Mouse (Mus musculus) cerebellum, adult 11 months (tissue): ENCODE results near the gene Pheta1.

Source experiments
- DNase-seq: peaks from one replicate; pipeline ENCODE4 v3.0.0; 2022

Pheta1 gene

DNA sequence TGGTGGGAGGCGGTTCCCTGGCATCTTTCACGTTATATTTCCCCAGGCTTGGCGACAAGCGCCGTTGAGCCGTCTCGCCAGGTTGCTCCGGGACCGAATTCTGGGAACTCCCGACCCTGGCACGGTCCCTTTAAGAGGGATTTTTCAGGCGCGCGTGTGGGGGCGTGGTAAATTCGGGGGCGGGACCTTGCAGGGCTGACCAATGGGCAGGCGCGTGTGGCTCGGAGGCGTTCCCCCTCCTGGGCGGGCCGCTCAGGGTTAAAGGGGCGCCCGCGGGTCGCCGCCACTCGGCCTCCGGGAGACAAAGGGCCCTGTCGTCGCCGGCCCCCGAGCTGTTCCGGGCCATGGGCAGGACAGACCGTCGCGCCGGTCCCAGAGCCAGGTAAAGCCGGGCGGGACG, at the start of gene Pheta1:
Gene Pheta1, plus strand, starts transcription at position 242 of the 400 bp plus-strand sequence.
- peak; percentile 90 for DNase-seq

DNA sequence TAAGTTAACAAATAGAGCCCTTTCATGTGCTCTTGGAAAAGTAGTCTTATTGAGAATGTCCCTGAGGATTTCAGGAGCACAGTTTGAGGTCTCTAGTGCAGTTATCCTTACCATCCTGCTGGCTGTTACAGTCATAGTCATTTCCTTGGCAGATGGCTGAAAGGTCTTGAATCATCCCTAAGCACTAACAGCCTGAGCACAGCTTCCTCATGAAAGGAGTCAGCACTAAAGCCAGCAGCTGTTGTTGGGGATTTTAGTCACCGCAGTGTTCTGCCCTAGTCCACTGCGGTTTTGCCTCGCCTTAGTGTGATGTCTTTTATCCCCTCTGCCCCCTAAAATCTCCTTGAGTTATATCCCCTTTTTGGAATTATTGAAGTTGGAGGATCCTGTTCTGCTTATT, 41.6 kb upstream of the Pheta1 start:
- no peak for DNase-seq

DNA sequence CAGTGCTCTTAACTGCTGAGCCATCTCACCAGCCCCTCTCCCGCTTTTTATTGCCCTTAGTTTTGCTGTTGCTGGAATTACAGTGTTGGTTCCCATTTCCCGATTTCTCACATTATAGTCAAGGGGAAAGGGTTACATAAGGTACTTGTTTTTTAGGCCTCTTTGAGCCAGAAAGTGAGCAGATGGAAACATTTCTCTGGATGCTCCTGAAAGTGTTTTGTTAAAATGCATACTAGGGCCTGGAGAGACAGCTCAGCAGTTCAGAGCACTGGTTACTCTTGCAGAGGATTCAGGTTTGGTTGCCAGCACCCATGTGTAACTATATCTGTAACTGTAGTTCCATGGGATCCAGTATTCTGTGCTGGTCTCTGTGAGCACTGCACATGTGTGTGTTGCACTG, 40.6 kb upstream of the Pheta1 start:
- no peak for DNase-seq

DNA sequence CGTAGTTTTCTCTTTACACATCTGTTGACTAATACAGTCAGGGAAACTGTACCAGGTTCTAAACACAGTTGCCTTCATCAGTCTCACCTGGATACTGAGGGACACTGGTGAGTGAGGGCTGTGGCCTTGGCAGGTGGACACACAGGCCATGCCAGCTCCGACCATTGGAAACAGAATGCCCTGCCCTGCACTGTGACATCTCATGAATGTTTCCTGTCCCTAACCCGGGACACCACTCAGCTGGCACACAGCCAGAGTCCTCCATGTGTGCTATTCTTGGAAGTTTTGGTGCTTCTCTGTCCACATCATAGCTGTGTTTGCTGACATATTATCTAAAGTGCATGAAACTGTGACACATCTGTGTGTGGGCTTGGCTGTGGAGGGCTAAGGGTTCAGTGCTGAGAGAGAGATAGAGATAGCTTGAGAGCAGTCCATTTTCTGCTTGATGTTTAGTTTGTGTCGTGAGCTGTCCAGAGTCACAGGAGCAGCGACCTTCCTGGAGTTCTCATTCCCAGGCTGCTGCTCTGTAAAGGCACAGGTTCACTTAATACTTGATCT, 39.0 kb upstream of the Pheta1 start:
- DNase-seq: peak; percentile 44

DNA sequence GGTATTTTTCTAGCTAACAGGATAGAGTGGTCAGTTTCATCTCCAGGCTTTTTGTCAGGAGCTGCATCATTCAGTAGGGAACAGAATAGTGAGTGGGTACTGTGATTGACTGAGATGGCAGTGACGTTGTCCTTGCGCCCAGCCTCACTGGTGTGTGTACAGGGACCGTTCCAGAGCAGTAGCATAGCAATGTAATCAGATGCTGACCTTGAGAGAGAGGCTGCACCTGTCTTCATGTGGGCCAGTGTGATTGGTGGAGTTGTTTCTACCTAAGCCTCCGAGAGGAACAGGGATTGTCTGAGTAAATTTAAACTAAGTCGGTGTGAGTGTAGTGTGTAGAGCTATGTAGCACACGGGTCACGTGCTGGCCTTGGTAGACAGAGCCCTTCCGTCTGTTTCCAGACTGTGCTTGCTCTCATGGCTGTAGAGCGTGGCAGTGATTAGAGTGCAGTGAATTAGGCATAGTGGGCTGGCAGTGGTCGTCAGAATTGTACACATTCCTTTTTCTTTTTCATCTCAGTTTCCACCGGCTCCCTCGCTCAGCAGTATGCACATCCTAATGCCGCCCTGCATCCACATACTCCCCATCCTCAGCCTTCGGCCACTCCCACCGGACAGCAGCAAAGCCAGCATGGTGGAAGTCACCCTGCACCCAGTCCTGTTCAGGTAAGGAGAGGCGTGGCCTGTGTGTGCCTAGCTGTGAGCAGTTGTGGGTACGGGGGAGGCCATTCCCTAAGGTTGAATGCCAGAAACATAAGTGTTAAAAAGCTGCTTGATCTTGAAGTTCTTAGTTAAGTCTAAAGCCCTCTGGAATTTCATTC, 38.2 kb upstream of the Pheta1 start:
- DNase-seq: no peak

DNA sequence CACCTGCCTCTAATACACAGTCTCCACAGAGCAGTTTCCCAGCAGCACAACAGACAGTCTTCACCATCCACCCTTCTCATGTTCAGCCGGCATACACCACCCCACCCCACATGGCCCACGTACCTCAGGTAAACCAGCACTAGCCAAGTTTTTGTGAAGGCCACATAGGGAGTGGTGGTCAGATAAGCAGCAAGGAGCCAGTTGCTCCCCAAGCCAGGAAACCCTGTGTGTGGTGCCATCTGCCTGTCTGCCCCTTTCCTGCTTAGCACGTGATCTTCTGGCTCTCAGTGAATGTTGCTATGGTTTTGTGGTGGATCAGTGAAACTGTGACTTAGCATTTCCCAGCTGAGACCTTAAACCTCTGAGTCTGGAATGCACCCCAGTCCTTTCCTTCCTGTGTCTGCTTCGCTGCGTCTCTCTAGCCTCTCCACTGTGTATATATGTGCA, 37.3 kb upstream of the Pheta1 start:
- DNase-seq: peak; percentile 35

DNA sequence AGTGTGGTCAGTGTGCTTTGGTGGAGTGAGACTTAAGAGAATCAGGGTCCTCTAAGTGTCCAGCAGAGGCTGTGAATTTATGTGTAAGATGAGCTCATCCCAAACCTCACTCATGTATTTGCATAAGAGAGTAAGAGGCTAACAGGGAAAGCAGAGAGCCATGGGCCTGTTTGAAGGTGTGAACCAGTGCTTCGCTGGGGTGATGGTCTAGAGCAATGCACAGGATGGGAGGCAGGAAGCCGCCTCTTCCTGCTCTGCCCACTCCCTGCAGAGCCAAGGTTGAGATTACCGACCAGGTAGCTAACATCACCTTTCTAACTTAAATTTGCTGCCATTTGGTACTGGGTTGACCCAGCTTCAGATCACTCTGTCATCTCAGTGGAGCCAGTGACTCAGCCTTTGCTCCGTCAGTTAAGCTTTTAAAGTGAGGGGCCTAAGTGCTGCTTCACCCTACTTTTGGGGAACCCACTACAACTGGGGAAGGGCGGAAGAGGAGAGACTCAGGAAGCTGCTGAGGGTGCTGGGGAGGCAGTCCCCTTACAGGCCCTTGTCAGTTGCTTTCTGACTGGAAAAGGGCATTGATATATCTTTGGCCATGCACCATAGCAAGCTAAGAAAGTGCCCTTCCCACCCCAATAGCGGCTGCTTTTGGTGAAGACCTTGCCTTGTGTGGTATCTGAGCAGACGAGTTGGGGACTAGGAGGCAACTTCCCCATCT, 36.1 kb upstream of the Pheta1 start:
- no peak for DNase-seq

DNA sequence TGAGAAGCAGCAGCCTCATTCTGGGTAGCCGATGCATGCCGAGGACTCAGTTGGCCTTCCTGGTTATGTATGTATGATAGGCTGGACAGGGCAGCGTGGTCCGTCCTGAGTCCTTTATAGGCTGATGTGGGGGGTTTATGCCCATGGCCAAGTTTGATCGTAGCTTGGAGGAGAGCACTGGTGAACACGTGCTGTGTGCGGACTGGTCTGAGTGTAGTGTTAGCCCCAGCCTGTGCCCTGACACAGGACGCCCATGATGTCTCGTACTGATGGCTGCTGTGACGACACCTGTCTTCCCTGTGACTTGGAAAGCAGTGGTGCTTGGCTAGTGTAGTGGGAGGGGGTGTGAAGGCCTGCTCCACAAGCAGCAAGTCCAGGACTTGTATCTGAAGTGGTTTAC, 35.0 kb upstream of the Pheta1 start:
- no peak for DNase-seq

DNA sequence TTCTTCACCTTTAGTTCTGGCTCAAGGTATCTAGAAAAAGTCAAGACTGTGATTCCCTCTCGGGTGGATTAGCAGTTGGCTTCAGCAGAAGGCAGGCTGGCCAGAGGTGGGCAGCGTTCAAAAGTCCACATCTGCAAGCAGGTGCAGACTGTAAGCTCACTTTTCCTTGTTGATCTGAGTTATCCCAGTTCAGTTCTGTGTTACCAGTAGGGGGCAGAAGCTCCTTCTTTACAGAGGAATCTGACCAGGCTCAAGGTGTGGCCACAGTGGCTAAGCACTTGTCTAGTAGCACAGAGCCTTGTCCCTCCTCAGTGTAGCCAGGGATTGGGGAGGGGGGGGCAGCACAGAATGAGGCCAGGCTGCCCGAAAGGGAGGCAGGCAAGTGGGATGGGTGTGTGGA, 33.7 kb upstream of the Pheta1 start:
- DNase-seq: peak; percentile 69

DNA sequence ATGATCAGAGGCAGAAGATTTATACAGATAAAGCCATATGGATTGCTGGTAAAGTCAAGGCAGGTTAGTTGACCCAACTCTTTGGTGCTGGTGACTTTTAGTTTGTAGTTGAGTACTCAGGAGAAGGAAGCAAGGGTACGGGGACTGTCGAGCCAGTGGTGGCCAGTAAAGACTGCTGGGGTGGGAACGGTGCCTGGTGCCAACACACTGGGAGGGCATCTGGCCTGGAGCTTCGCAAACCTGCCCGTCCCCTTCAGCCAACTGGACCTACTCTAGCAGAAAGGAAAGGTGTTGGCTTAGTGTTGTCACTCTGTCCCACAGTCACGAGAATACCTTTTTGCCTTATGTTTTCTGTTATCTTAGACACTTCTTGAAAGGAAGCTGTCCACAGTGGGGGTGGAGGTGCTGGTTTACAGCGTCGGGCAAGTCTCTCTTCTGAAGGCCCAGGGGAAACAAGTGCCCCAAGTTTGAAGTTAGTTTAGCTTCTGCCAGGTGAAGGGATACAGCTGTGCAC, 32.9 kb upstream of the Pheta1 start:
- DNase-seq: no peak

DNA sequence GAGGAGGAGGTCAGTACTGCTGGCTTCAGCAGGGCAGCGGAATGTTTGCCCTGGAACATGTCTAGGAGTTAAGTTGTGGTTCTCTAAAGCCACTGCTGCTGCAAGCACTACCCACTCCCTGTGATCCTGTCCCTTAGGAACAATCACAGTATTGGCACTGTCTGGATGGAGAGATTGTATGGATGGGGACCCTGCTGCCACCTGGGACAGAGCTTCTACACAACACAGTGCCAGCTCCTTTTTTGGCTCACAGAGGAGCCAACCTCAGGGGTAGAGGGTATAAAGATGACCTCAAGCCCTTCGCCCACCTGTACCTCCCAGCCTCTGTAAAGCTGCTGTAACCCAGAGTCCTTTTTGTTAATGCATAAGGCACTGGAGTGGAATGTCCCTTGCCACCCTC, 32.2 kb upstream of the Pheta1 start:
- DNase-seq: no peak

DNA sequence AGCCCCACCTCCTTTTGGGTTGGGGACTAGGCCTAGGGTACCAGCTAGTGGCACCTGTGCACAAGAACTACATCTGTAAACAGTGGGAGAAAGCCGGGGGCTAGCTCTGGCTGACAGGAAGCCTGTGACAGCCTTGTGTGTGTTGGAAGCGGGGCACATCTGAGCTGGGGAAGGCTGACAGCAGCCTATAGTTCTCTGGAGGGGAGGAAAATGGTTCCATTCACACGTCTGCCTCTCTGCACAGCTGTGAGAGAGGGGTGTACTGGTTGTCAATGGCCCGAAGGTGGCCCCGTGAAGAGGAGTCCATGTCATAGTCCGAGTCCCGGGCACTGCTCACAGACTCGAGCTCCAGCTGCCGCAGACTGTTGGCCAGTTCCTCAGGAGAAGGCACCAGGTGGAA, 31.2 kb upstream of the Pheta1 start:
- DNase-seq: peak; percentile 28

DNA sequence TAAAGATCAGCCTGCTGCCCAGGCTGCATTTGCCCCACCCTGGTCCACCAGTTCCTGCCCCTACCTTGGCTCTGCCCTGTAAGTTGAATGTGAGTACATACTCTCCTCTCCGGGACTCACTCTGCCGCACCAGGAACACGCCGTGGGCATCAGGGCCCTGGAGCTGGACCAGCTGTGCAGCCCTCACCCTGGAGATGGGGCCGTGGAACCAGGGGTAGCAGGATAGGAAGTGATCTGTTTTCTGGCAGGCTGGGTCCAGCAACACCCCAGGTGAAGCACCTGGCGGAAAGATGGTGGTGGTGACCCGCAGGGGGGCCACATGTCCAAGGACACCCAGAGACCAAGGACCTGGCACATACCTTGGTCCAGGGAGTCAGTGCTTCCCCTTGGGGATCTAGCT, 30.4 kb upstream of the Pheta1 start:
- no peak for DNase-seq

DNA sequence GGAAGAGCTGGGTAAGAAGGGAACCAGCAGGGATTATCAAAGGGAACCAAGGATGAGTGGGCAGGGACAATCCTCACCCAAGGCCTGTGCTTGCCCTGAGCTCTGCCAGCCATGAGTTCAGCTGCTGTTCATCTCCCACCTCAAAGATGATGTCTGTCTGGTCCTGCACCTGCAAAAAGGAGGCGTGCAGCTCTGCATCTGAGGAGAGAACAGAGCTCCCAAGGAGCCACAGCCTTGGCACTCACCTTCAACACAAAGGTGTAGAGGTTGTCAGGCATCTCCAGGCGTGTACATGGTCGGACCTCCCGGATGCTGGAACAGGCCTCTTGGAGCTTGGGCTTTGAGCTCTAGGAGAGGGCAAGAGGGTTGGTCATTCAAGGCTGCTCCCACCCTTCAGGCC, 29.9 kb upstream of the Pheta1 start:
- no peak for DNase-seq

DNA sequence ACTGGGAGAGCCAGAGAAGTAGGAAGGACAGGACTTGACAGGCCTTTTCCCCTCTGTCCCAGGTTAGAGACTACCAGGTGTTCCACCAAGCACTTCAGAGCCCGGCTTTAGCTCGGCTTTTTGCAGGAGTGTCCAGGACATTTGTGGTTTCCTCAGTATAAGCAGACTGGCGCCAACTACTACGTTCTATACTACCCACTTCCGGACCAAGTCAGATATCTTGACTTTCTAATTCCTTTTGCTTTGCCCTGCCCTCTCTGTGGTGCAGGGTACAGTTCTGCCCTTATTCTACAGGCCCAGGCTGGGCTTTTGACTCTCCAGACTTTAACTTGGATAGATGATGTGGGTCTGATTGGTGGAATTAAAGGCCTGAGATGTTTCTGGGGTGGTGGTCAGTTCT, 29.2 kb upstream of the Pheta1 start:
- DNase-seq: no peak

DNA sequence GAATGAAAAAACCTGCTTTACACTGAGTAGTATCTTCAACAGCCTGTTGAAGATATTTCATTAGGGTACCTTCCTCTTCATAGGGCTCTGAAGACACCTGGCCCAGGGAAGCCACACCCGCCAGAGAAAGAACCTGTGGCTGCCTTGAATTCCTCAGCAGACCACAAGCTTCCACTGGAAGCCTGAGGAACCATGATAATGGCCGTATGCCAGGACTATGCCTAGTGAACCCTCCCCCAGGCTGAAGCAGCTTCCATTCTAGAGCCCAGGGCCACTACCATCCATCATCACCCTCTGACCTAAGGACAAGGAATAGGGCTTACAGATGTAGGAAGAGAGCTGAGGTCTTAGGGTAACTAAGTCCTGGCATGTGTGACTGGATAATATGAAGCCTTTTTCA, 28.6 kb upstream of the Pheta1 start:
- DNase-seq: no peak

DNA sequence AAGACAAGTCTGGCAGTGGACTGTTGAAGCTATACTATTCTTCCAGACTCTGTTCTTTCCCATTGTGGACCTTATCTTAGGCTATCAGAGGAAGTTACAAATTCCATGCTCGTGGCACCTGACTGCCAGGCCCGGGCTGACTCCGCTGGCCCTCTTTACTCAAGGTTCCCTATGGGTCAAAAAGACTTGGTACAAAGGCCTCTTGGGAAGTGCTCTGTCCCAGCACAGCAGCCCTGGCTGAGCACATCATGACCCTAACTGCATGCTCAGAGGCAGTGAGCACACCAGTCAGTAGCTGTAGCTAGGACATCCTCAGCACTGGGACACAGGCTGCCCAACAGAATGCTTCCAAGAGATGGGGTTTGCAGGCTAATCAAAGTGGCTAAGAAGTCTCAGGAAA, 28.1 kb upstream of the Pheta1 start:
- no peak for DNase-seq

DNA sequence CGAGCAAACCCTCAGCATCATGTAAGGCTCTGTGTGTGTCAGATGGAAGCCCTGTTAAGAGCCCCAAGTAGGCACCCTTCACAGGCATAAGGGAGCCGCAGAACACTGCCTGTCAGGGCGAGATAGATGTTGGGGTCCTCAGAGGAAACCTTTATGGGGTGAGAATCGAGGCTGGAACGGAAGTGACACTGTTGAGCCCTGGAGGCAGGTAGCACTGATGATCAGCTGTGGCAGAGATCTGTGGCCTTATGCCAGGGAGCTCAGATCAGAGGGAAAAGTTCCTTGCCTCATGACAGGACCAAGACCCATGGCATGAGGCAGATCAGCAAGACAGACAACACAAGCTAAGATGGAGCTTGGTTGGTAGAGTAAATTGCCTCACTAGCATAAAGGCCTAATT, 27.7 kb upstream of the Pheta1 start:
- no peak for DNase-seq

DNA sequence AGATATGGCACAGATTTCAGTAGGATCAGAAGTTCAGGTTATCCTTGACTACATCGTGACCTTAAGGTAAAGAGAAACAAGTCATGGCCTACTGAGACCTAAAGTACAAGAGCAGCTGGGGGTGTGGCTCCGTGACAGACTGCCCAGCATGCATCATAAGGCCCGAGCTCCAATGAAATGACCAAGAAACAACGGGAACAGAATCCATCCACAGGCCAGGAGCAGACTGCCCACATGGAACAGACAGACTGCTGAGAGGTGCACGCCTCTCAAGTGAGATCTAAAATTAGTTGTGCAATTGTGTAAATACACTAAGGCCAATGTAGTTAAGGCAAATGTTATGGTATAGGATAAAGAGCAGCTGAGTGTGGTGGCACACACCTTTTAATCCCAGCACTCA, 27.2 kb upstream of the Pheta1 start:
- peak; percentile 37 for DNase-seq

DNA sequence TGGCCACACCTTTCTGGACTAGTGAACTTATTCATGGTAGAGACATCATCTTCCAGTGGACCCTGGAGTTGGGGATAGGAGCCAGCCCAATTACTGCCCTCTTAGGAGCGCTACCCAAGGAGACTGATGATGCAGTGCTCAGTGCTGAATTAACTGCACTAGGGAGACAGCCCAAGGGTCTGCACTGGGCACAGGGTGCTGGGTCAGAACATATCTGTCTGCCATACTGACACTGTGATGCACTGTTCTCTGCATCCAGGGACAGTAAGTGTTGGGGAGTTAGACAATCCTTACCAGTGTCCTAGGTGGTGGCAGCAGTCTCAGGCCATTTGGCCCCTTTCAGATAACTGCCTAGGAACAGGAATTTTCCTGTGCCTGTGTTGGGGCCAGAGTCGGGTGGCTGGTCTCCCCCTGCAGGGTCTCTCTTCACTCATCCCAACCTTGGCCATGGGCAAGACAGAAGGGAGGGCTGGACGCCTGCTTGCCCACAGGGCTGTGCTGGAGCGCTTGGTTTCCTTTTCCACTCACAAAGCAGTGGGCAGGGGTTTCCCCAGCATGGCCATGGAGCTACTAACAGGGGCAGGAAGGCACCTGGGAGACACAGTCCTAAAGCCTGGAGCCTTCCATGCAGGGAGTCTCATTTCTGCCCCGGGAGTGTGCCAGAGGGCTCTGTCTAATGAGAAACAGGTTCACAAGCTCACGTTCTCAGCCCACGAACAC, 25.8 kb upstream of the Pheta1 start:
- DNase-seq: peak; percentile 26

DNA sequence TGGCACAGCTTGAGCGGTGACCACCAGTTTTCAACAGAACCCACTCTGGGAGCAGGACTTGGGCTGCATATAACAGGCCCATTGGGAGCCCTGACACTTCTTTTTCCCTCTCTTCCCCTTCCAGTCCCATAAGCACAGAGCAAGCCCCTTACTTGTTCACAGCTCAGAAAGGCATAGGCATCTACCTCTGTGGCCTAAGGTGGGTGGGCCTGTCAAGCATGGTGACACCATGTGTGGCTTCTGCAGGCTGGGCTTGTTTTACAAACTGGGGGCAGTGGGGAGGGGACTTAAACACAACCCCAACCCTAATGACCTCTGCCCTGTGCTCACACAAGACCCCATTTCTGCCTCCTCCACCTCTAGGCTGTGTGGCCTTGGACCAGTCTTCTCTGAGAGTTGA, 25.1 kb upstream of the Pheta1 start:
- peak; percentile 21 for DNase-seq

DNA sequence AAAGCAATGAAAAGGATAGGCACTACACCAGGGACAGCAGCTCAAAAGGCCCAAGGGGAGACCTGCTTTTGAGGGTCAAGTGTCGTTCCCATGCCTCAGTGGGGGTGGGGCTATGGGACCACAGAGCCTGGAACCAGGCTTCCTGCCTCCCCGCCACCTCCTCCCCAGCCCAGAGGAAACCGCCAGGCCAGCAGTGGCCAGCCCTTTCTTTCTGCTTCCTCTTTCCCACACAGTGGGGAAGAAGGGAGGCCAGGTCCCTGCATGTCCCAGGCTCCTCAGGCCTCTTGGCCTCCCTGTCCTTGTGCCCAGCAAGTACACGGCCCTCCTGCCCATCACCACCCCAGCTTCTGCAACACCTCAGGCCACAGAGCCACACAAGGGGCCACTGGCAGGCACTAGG, 24.7 kb upstream of the Pheta1 start:
- DNase-seq: peak; percentile 26

DNA sequence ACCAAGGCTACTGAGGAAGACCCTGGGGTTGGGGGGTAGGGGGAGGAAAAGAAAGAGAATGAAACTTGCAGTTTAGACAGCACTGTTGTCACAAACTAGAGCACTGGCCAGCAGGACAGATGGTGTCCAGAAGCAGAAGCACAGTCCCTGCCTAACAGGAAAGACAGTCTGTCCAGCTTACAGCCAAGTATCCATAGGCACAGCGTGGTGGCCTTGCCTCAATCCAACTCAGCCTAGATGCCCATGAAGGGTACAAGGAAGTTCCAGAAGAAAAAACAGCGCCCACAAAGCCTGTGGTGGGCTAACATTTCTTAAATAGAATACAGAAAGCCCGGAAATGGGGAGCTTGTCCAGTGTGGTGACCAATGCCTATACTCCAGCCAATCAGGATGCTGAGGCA, 23.2 kb upstream of the Pheta1 start:
- peak; percentile 45 for DNase-seq
